Mouse (Mus musculus) MEL (cell line): Measurements from ENCODE around the gene Dot1l.

Experiments used
- CHD2 ChIP-seq: IDR thresholded peaks from 2 replicates; pipeline ENCODE4 v1.6.1; 2011; ENCODE audit warnings: low read length, improper control_type of control experiment
- CTCF ChIP-seq, 3 experiments: IDR thresholded peaks in 2 of 3; conservative IDR thresholded peaks in 1 of 3; 2 replicates each; pipeline ENCODE4 v1.5.1; 2011 to 2012; ENCODE audit warnings: low read length in 3 of 3, low read depth in 2 of 3, mild to moderate bottlenecking in 2 of 3, improper control_type of control experiment in 1 of 3, inconsistent platforms in 1 of 3, mixed read lengths in 1 of 3, moderate library complexity in 1 of 3; ENCODE audit not compliant: control insufficient read depth in 1 of 3, insufficient read depth in 1 of 3, poor library complexity in 1 of 3, severe bottlenecking in 1 of 3
- EP300 ChIP-seq, 2 experiments: IDR thresholded peaks; 2 replicates each; pipeline ENCODE4 v1.6.1; 2011; ENCODE audit warnings: improper control_type of control experiment in 2 of 2, low read length in 2 of 2, low read depth in 1 of 2, mild to moderate bottlenecking in 1 of 2
- ETS1 ChIP-seq: IDR thresholded peaks from 2 replicates; pipeline ENCODE4 v1.6.1; 2012; ENCODE audit warnings: low read depth, mild to moderate bottlenecking, inconsistent platforms, low read length, improper control_type of control experiment, moderate library complexity
- GATA1 ChIP-seq: IDR thresholded peaks from 2 replicates; pipeline ENCODE4 v1.6.1; 2011; ENCODE audit warnings: low read depth, low read length, improper control_type of control experiment
- KAT2A ChIP-seq: conservative IDR thresholded peaks from 2 replicates; pipeline ENCODE4 v1.6.1; 2012; ENCODE audit warnings: low read depth, low read length, improper control_type of control experiment, inconsistent platforms
- NRF1 ChIP-seq: IDR thresholded peaks from 2 replicates; pipeline ENCODE4 v1.6.1; 2014; ENCODE audit warnings: low read depth, mild to moderate bottlenecking, inconsistent platforms, low read length, improper control_type of control experiment, moderate library complexity; ENCODE audit not compliant: poor library complexity, insufficient read depth, severe bottlenecking
- POLR2A ChIP-seq, 2 experiments: IDR thresholded peaks; 2 replicates each; pipeline ENCODE4 v1.6.1; 2011 to 2012; ENCODE audit warnings: low read length in 2 of 2, mild to moderate bottlenecking in 2 of 2, control low read depth in 1 of 2, improper control_type of control experiment in 1 of 2, low read depth in 1 of 2, moderate library complexity in 1 of 2; ENCODE audit not compliant: control insufficient read depth in 1 of 2, insufficient read depth in 1 of 2, poor library complexity in 1 of 2
- ZC3H11A ChIP-seq: IDR thresholded peaks from 2 replicates; pipeline ENCODE4 v1.6.1; 2012; ENCODE audit warnings: low read depth, mild to moderate bottlenecking, inconsistent platforms, low read length, improper control_type of control experiment
- ZNF384 ChIP-seq: IDR thresholded peaks from 2 replicates; pipeline ENCODE4 v1.6.1; 2012; ENCODE audit warnings: low read depth, mild to moderate bottlenecking, inconsistent platforms, low read length, improper control_type of control experiment

- TF ChIP-seq POLR2A (IDR thresholded peaks at IDR 0.05; ENCODE audit: control insufficient read depth in 1 of 2, insufficient read depth in 1 of 2, low read depth in 1 of 2, low read length in 2 of 2, poor library complexity in 1 of 2) = no peak
- no peak for TF ChIP-seq ETS1
- TF ChIP-seq ZC3H11A = no peak
- no peak for TF ChIP-seq EP300 (IDR thresholded peaks at IDR 0.05; ENCODE audit: low read depth in 1 of 2, low read length in 2 of 2)
- no peak for TF ChIP-seq CHD2
- 0 out of 6 replicates have a peak, but pooled peaks of 1 of the 3 experiments have one; percentile 6 for TF ChIP-seq CTCF (IDR thresholded peaks at IDR 0.05 in 2 of 3, conservative IDR thresholded peaks at IDR 0.05 in 1 of 3; ENCODE audit: control insufficient read depth in 1 of 3, insufficient read depth in 1 of 3, low read depth in 2 of 3, low read length in 3 of 3, poor library complexity in 1 of 3, severe bottlenecking in 1 of 3)
- no peak for TF ChIP-seq NRF1
- no peak for TF ChIP-seq KAT2A
- no peak for TF ChIP-seq GATA1
- no peak for TF ChIP-seq ZNF384
Observed at GRCm38 (mm10) chr10:80823316-80823715, 68.3 kb downstream of the Dot1l start.
